Mouse (Mus musculus): ENCODE data around the gene Nme4. TPM values are rescaled to one million over a fixed set of nuclear protein-coding genes. Genes with fewer than 3 reads are reported as not detected.

Nme4 gene
- polyA plus RNA-seq (2014; fragmentation: Nextera tagmentation; extraction: Ambion mirVana): 31.3 and 40.0 TPM in 2 replicates

GRCm38 (mm10) chr17:26095121-26095740 is at the start of gene Nme4:
Nme4 (minus strand) TSS chr17:26095602.
- peaks cover 4% of the 10 kb centered on the region; the same call in 1 of the 2 replicates for H3K4me1 ChIP-seq (ENCODE audit: control insufficient read depth, insufficient read depth, low read length)
- DNase-seq (ENCODE audit: low spot score): peak; percentile 68
- H3K27ac ChIP-seq (ENCODE audit: low read depth, low read length): peak within 1 kb of the TSS; percentile 49
- peak within 1 kb of the TSS; percentile 87 for H3K9ac ChIP-seq (ENCODE audit: low read length)
- H3K4me3 ChIP-seq (ENCODE audit: low read depth, low read length): peak within 1 kb of the TSS; percentile 52
- no peaks in the 10 kb centered on the region for H3K9me3 ChIP-seq (replicated peaks; ENCODE audit: control insufficient read depth, low read length)
- H3K36me3 ChIP-seq (ENCODE audit: control insufficient read depth, insufficient read depth, low read length): no peaks in the 10 kb centered on the region
- H3K27me3 ChIP-seq (replicated peaks; ENCODE audit: control insufficient read depth, insufficient read depth, low read length): no peaks in the 10 kb centered on the region
- peak; percentile 87 for ATAC-seq
- H3K4me2 ChIP-seq (ENCODE audit: low read length): peak within 1 kb of the TSS; percentile 81
- 3% methylated on average over 47 of the region's 47 CpGs for WGBS

- H3K36me3 ChIP-seq (ENCODE audit: control insufficient read depth, insufficient read depth, low read length): peaks cover 39% of the 10 kb centered on the region
- no peak for ATAC-seq
- WGBS: 98% methylated on average over 5 of the region's 5 CpGs
- DNase-seq (ENCODE audit: low spot score): no peak
- H3K4me3 ChIP-seq (ENCODE audit: low read depth, low read length): no peak overlapping the region
- no peak overlapping the region for H3K4me2 ChIP-seq (ENCODE audit: low read length)
- H3K9me3 ChIP-seq (replicated peaks; ENCODE audit: control insufficient read depth, low read length): no peaks in the 10 kb centered on the region
- H3K27ac ChIP-seq (ENCODE audit: low read depth, low read length): no peak overlapping the region
- H3K27me3 ChIP-seq (replicated peaks; ENCODE audit: control insufficient read depth, insufficient read depth, low read length): no peaks in the 10 kb centered on the region
- no peak overlapping the region for H3K9ac ChIP-seq (ENCODE audit: low read length)
- peaks cover 14% of the 10 kb centered on the region for H3K4me1 ChIP-seq (ENCODE audit: control insufficient read depth, insufficient read depth, low read length)
These were observed 48.0 kb upstream of the Nme4 start for GRCm38 (mm10) chr17:26143386-26143785.

GRCm38 (mm10) chr17:26142796-26143195 is 47.4 kb upstream of the Nme4 start:
- Histone ChIP-seq H3K4me3 (ENCODE audit: low read depth, low read length) (no peak overlapping the region), H3K9ac (ENCODE audit: low read length) (no peak overlapping the region), H3K27me3 (replicated peaks; ENCODE audit: control insufficient read depth, insufficient read depth, low read length) (no peaks in the 10 kb centered on the region), H3K4me1 (ENCODE audit: control insufficient read depth, insufficient read depth, low read length) (peaks cover 14% of the 10 kb centered on the region), H3K27ac (ENCODE audit: low read depth, low read length) (no peak overlapping the region), H3K9me3 (replicated peaks; ENCODE audit: control insufficient read depth, low read length) (no peaks in the 10 kb centered on the region), H3K36me3 (ENCODE audit: control insufficient read depth, insufficient read depth, low read length) (peaks cover 34% of the 10 kb centered on the region), H3K4me2 (ENCODE audit: low read length) (no peak overlapping the region)
- ATAC-seq: no peak
- DNase-seq (ENCODE audit: low spot score): no peak
- WGBS: 88% methylated on average over 4 of the region's 4 CpGs

GRCm38 (mm10) chr17:26138901-26139381 is 43.5 kb upstream of the Nme4 start:
- H3K9ac ChIP-seq (ENCODE audit: low read length): peak overlapping the region; percentile 93
- ATAC-seq: peak; percentile 74

GRCm38 (mm10) chr17:26138239-26138836 is 42.9 kb upstream of the Nme4 start, which contains the start of gene Axin1:
Axin1 (plus strand) TSS chr17:26138688.
- Histone ChIP-seq H3K4me2 (ENCODE audit: low read length) (peak within 1 kb of the TSS; percentile 75), H3K27ac (ENCODE audit: low read depth, low read length) (peak within 1 kb of the TSS; percentile 96), H3K4me3 (ENCODE audit: low read depth, low read length) (peak within 1 kb of the TSS; percentile 86), H3K9ac (ENCODE audit: low read length) (peak within 1 kb of the TSS; percentile 93), H3K9me3 (replicated peaks; ENCODE audit: control insufficient read depth, low read length) (no peaks in the 10 kb centered on the region), H3K27me3 (replicated peaks; ENCODE audit: control insufficient read depth, insufficient read depth, low read length) (no peaks in the 10 kb centered on the region), H3K4me1 (ENCODE audit: control insufficient read depth, insufficient read depth, low read length) (peaks cover 14% of the 10 kb centered on the region), H3K36me3 (ENCODE audit: control insufficient read depth, insufficient read depth, low read length) (peaks cover 9% of the 10 kb centered on the region)
- peak; percentile 98 for DNase-seq (ENCODE audit: low spot score)
- peak; percentile 97 for ATAC-seq
- WGBS: under 1% methylated on average over 42 of the region's 42 CpGs

More at GRCm38 (mm10) chr17:26138901-26139381, 43.5 kb upstream of the Nme4 start:
- Histone ChIP-seq H3K9me3 (replicated peaks; ENCODE audit: control insufficient read depth, low read length) (no peaks in the 10 kb centered on the region), H3K27ac (ENCODE audit: low read depth, low read length) (peak overlapping the region; percentile 96), H3K4me2 (ENCODE audit: low read length) (peak overlapping the region; percentile 75), H3K4me3 (ENCODE audit: low read depth, low read length) (peak overlapping the region; percentile 86), H3K4me1 (ENCODE audit: control insufficient read depth, insufficient read depth, low read length) (peaks cover 14% of the 10 kb centered on the region), H3K36me3 (ENCODE audit: control insufficient read depth, insufficient read depth, low read length) (peaks cover 15% of the 10 kb centered on the region), H3K27me3 (replicated peaks; ENCODE audit: control insufficient read depth, insufficient read depth, low read length) (no peaks in the 10 kb centered on the region)
- 1% methylated on average over 56 of the region's 58 CpGs for WGBS
- peak; percentile 64 for DNase-seq (ENCODE audit: low spot score)

- 70% methylated on average over 2 of the region's 2 CpGs for WGBS
- Histone ChIP-seq H3K4me1 (ENCODE audit: control insufficient read depth, insufficient read depth, low read length) (peaks cover 14% of the 10 kb centered on the region), H3K4me2 (ENCODE audit: low read length) (peak overlapping the region; percentile 75), H3K27me3 (replicated peaks; ENCODE audit: control insufficient read depth, insufficient read depth, low read length) (no peaks in the 10 kb centered on the region), H3K36me3 (ENCODE audit: control insufficient read depth, insufficient read depth, low read length) (peaks cover 3% of the 10 kb centered on the region), H3K9ac (ENCODE audit: low read length) (peak overlapping the region; percentile 93), H3K27ac (ENCODE audit: low read depth, low read length) (peak overlapping the region; percentile 96), H3K9me3 (replicated peaks; ENCODE audit: control insufficient read depth, low read length) (no peaks in the 10 kb centered on the region), H3K4me3 (ENCODE audit: low read depth, low read length) (peak overlapping the region; percentile 86)
- ATAC-seq: no peak; the same call in 1 of the 2 replicates
- DNase-seq (ENCODE audit: low spot score): no peak
These were observed 42.3 kb upstream of the Nme4 start for GRCm38 (mm10) chr17:26137751-26138130.

- Histone ChIP-seq H3K36me3 (ENCODE audit: control insufficient read depth, insufficient read depth, low read length) (no peaks in the 10 kb centered on the region), H3K27me3 (replicated peaks; ENCODE audit: control insufficient read depth, insufficient read depth, low read length) (no peaks in the 10 kb centered on the region), H3K4me1 (ENCODE audit: control insufficient read depth, insufficient read depth, low read length) (peaks cover 14% of the 10 kb centered on the region), H3K4me3 (ENCODE audit: low read depth, low read length) (no peak overlapping the region), H3K9ac (ENCODE audit: low read length) (no peak overlapping the region), H3K27ac (ENCODE audit: low read depth, low read length) (no peak overlapping the region), H3K4me2 (ENCODE audit: low read length) (no peak overlapping the region), H3K9me3 (replicated peaks; ENCODE audit: control insufficient read depth, low read length) (no peaks in the 10 kb centered on the region)
- DNase-seq (ENCODE audit: low spot score) (no peak), ATAC-seq (no peak)
- WGBS: 95% methylated on average over 11 of the region's 11 CpGs
These were observed 41.8 kb upstream of the Nme4 start for GRCm38 (mm10) chr17:26137106-26137750.

GRCm38 (mm10) chr17:26131856-26132853 is 36.8 kb upstream of the Nme4 start:
- Histone ChIP-seq H3K36me3 (ENCODE audit: control insufficient read depth, insufficient read depth, low read length) (peaks cover 42% of the 10 kb centered on the region), H3K27ac (ENCODE audit: low read depth, low read length) (peak overlapping the region; percentile 21; the same call in 1 of the 2 replicates), H3K9ac (ENCODE audit: low read length) (peak overlapping the region; percentile 41; the same call in 1 of the 2 replicates), H3K4me1 (ENCODE audit: control insufficient read depth, insufficient read depth, low read length) (no peaks in the 10 kb centered on the region), H3K27me3 (replicated peaks; ENCODE audit: control insufficient read depth, insufficient read depth, low read length) (no peaks in the 10 kb centered on the region), H3K9me3 (replicated peaks; ENCODE audit: control insufficient read depth, low read length) (no peaks in the 10 kb centered on the region), H3K4me2 (ENCODE audit: low read length) (peak overlapping the region; percentile 20; the same call in 1 of the 2 replicates), H3K4me3 (ENCODE audit: low read depth, low read length) (peak overlapping the region; percentile 8)
- WGBS: 71% methylated on average over 18 of the region's 18 CpGs
- DNase-seq (ENCODE audit: low spot score) (peak; percentile 35), ATAC-seq (peak; percentile 33)
